Comparison of ENCODE assay signal across 10 mouse cellular contexts in genomic region chr11:58519756-58520155, GRCm38 (mm10). TPM values are rescaled to one million over a fixed set of nuclear protein-coding genes. Genes with fewer than 3 reads are reported as not detected.
DNase-seq lines count a peak whose midpoint lies in the region.
"Not testable (repeated sequence)": the region's sequence is repeated elsewhere in the genome, so short reads cannot be mapped to it uniquely, and the experiment has no call there.
"Had no signal": no experiment of that assay in that cellular context is flagged by ENCODE, and none has a peak within 500 bp of the region (broad histone marks: within the 10 kb centered on the region; RNA-seq: fewer than 3 reads in every experiment).

No protein-coding gene starts in this region.

- intact Hi-C loops in gastrocnemius, postnatal 14 days (cut with DNase I; ENCODE audit: low total_unique reads) = not testable (repeated sequence)

- DNase-seq in adrenal gland, adult 18-20 months (ENCODE audit: low spot score in 2 of 2) = peak; percentile 14 to 33
- DNase-seq in cerebellum, adult 9-11 months = peak; percentile 34
- peak; percentile 12 for DNase-seq in gastrocnemius, postnatal 14 days
- peak; percentile 24 for DNase-seq in heart, postnatal 4 days
- peak; percentile 10 to 17 for DNase-seq in layer of hippocampus, postnatal 10 days (ENCODE audit: low spot score in 2 of 2)
- peak; percentile 3 for DNase-seq in lung, postnatal 25 days (ENCODE audit: low spot score)
- peak; percentile 11 to 18 for DNase-seq in spleen, adult 18-20 months
- DNase-seq in thymus, postnatal 4 days = peak; percentile 14

RNA-seq across cellular contexts. Expression of gene Olfr330, which starts 14.9 kb away (rescaled TPM):
- under 1 TPM in 1 of 2 experiments, not detected in 1; 0.50 TPM for total RNA-seq in adrenal gland, adult 18-20 months (2021)
- not detected for total RNA-seq in gastrocnemius, postnatal 14 days (2021)
- not detected for total RNA-seq in heart, postnatal 4 days (2021)
- not detected for total RNA-seq in layer of hippocampus, postnatal 10 days (2021)
- total RNA-seq: layer of hippocampus, adult 18-20 months had no signal

RNA-seq across cellular contexts. Expression of gene Olfr331, which starts 17.4 kb away (rescaled TPM):
- total RNA-seq in adrenal gland, adult 18-20 months (2021) = not detected
- total RNA-seq in gastrocnemius, postnatal 14 days (2021) = not detected
- not detected for total RNA-seq in heart, postnatal 4 days (2021)
- total RNA-seq in layer of hippocampus, postnatal 10 days (2021) = not detected
- total RNA-seq: G1E; layer of hippocampus, adult 18-20 months had no signal

RNA-seq across cellular contexts. Expression of gene Olfr329-ps, which starts 26.5 kb away (rescaled TPM):
- total RNA-seq in adrenal gland, adult 18-20 months (2021) = under 1 TPM in 1 of 2 experiments, not detected in 1; 0.63 TPM
- total RNA-seq in gastrocnemius, postnatal 14 days (2021) = not detected
- not detected for total RNA-seq in heart, postnatal 4 days (2021)
- total RNA-seq in layer of hippocampus, postnatal 10 days (2021) = not detected
- total RNA-seq: G1E; layer of hippocampus, adult 18-20 months had no signal

RNA-seq across cellular contexts. Expression of gene Olfr332, which starts 27.4 kb away (rescaled TPM):
- total RNA-seq in adrenal gland, adult 18-20 months (2021) = not detected
- not detected for total RNA-seq in gastrocnemius, postnatal 14 days (2021)
- not detected for total RNA-seq in heart, postnatal 4 days (2021)
- not detected for total RNA-seq in layer of hippocampus, postnatal 10 days (2021)
- total RNA-seq: layer of hippocampus, adult 18-20 months had no signal

RNA-seq across cellular contexts. Expression of gene Olfr328, which starts 35.7 kb away (rescaled TPM):
- total RNA-seq in adrenal gland, adult 18-20 months (2021) = under 1 TPM in 1 of 2 experiments, not detected in 1; 0.13 TPM
- under 1 TPM in 1 of 2 experiments, not detected in 1; 0.07 TPM for total RNA-seq in gastrocnemius, postnatal 14 days (2021)
- under 1 TPM in 1 of 2 experiments, not detected in 1; 0.09 TPM for total RNA-seq in heart, postnatal 4 days (2021)
- under 1 TPM; 0.11 to 0.23 TPM for total RNA-seq in layer of hippocampus, postnatal 10 days (2021)

Comparison
In these comparisons a context has a peak if more than half of its experiments do, and no peak if none do; other contexts are left out.
1. Peak in every context shown above with its lines: DNase-seq.